Mouse (Mus musculus) layer of hippocampus, adult 11-12 months (tissue): Measurements from ENCODE around the gene Kcna2.

ENCODE experiments used
- DNase-seq: peaks from one replicate; pipeline ENCODE4 v3.0.0; 2022; ENCODE audit warnings: low spot score

The Kcna2 gene

DNA sequence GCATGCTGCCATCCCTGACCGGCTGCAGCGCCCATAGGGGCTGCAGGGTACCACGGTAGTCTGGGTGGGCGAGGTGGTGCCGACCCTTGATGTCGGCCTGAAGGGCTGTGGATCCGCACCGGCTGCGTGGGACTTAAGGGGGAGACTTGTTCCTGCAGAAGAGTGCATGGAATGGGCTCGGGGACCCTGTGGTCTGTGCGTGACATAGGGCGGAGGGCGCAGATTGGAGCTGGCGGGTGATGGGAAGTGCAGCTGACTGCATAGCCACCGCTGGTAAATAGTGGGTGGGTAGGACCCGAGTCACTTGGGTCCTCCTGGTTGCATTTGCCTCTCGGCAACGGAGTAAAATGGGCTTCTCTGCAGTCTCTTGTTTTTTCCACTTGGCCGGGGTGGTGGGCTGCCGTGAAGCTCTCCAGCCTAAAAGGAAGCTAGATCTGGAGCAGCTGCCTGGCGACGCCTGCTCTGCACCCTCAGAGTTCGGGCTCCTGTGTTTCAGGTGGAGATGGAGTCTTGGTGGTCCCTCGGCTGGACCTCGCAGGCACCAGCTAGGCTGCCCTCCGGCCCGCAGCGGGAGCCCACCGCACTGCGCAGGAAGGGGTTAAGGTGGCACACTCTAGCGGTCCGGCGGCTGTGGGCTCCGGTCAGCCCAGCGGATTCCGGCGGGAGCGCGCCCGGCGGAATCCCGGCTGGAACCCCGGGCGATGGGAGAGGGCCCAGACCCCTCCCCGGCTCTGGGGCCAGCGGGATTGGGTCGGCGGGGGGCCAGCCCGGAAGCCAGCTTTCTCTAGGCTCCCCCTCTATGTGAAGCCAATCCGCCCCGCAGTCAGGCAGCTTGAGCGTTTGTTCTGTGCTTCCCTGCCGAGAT, 1.1 kb downstream of the Kcna2 start:
- DNase-seq = peak; percentile 70

DNA sequence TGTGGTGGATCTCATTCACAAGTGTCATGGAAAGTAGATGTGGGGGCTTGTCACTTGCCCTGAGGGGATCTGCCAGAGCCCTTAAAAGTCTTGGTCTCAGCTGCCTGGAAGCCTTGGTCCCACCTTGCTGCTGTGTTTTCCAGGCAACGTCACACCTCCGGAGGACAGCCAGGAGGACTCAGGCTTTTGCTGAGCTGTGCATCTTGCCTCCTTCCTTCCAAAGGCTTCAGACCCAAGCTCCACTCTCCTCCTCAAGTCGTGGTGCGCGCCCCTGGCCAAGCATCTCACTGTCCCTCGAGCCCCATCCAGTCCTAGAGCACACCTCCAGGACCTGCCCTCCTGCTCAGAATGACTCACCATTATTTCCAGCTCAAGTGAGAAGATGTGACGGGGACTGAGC, 2.1 kb downstream of the Kcna2 start:
- DNase-seq = no peak

DNA sequence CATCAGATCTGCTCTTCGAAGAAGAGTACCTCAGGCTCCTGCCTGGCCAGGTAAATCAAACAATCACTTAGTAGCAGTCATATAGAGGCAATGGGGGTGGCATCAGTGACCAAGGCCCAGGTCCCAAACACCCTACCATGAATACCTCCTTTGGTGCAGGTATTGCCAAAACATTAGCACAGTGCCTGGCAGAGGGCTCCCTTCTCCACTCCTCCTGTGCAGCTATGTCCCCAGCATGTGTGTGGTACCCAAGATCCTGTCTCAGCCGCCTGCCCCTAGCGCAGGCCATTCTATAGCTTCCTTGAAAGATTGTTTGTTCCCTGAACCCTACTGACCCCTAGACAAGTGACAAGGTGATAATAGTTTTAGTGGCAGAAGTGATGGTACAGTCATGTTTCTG, 2.5 kb downstream of the Kcna2 start:
- DNase-seq = no peak

DNA sequence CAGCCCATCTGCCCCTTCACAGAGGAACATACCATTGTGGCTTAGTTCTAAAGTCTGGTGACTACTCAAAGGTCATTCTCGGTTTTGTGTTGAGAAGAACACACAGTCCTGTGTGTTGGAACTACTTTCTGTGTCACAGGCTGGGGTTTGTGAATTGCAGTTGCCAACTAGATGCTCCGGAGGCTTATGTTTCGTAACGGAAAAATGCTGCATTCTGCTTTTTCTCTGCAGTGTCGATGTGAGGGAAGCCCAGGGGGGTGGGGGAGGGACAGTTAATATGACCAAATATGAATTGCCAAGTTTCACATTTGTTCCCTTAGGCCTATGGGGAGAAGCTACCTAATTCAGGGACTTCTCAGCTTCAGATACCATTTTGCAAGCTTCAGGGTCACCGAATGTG, 5.0 kb downstream of the Kcna2 start:
- DNase-seq = no peak

DNA sequence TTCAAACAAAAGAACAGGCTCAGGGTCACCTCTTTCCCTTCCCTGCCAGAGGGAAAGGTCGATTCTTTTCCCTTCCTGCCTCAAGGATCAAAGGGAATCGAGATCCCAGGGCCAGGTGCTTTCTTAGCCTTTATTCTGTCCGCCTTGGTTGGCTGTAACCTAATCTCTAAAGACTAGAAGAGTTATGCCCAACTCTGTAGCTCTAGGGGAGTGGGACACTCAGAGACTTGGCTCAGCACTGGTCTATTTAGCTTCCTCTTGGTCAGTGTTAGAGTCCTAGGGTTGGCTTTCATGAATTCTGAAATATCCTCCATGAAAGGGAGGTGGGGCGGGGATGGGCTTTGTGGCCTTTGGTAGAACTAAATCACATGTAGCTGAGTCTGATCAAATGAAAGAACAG, 11.6 kb downstream of the Kcna2 start:
- DNase-seq = no peak

DNA sequence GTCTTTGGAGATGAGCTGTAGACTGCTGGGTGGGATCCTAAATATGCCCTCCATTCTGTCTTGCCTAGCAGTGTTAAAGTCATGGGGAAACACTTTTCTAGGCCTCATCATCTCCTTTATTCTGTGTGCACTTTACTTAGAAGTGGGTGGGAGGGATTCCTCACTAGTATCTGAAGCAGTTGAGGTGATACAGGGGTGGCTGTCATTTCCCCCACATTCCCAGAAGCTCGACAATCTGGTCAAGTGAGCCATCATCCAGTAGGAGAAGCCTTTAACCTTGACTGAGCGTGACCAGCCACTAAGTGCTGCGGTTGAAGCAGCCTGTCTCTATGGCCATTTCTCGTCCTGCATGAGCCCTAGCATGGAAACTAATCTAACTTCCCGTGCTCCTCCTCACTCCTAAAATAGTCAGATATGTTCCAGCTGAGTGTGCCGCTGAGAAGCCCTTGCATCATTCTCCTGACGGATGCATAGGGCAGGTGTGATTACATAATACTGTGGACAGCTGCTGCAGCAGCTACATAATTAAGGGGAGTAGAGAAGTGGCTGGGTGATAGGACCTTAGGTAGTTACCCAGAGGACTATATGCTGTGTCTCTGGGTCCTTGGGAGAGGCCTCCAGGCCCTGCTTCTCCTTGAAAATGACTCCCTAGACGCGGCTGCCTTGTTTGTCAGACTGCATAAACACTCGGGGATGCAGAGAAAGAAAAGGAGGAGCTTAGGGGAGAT, 12.2 kb downstream of the Kcna2 start:
- DNase-seq = no peak

DNA sequence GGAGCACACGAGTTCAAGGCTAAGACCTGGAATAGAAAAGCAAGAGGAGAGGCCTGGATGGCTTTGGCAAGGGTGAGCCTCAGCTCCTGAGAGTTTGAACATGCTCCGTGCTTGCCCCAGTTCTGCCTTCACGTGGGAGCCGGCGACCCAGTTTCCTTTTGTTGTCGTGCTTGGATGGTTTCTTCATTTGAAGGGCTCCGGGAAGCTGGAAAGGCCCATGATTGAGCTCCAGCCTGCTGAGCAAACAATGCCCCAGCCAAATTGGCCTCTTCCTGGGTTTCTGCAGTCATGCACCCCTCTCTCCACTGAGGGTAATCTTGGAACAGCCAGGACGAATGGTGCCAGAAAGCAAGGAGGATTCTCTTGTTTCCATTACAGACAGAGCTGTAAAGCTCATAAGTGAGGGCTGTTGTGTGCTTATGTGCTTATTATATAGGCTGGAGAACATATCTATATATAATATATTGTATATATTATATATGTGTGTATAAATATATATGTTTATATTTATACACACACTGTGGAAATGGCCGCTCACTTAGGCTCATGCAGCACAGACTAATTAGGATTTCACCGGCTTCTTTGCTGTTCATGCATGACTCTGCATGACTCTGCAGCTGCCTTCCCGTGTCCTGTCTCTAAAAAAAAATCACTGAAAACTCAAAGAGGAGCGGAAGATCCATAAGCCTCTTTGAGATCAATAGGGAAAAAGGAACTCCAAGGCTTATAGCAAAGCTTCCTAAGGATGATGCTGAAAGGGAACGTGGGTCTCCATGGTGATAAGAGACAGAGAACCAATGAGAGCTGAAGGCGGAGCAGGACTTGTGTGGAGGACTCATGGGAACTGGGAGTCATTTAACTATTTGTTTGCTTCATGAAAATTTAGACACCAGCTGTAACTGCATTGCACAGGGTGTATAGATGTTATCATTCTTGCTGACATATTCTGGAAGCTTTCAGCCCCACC, 13.1 kb downstream of the Kcna2 start:
- DNase-seq = peak; percentile 65

DNA sequence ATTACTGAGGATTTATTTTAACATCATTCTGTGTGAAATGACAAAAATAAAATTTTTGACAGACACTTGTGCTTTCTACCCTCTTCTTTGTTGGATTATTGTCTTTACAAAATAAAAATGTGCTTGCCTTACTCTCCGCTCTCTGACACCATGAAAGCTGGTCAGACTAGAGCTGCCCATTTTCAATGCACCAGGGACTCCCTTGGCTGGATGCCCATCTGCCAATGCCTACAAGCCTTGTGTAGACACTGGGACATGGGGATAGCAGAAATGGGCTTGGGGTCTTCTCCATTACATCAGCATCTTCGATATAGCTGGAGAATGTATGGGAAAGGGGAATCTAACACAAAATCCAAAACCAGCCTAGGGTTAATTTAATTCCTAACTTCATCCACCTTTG, 14.0 kb downstream of the Kcna2 start:
- no peak for DNase-seq

DNA sequence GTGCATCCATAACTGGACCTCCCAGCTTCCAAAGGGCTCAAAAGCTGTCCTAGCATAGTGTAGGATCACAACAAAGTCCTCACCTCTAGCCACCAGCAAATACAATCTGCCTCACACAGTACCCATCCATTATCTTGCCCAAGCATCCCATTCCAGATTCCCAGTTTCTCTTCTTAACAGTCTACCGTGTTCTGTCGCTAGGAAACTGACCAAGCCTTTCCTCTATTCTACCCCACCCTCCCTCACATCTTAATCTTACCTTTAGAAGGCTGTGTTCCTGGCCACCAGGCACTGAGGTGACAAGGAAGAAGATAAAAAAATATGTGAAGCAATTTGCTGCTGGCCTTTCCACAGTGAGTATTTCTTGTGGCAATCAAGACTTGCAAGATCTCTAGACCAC, 14.8 kb downstream of the Kcna2 start:
- no peak for DNase-seq

DNA sequence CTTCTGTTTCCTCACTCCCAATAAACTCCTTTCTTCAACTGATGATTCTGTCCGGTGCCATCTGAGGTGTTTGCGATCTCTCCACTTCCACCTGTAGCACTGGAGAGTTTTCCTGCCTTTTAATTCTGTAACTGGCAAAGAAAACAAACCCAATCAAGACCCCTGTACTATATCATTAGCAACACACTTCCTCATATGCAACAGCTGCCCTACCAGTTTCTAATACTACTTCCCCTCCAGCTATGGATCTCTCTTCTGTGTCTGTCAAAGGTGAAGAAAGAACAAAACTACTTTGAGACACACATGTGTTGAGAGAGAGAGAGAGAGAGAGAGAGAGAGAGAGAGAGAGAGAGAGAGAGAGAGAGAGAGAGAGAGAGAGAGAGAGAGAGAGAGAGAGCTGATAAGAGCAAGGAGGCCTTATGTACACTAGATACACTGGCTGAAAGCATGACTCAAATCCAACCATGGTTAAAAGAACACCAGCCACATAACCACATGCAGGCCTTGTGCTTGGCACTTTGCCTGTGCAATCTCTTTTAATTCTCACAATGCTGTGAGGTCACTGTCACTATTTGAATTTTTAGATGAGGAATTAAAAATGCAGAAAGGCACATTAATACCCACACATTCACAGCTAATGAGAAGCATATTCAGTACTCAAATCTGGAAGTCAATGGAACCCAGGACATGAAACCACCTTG, 19.1 kb downstream of the Kcna2 start:
- no peak for DNase-seq

DNA sequence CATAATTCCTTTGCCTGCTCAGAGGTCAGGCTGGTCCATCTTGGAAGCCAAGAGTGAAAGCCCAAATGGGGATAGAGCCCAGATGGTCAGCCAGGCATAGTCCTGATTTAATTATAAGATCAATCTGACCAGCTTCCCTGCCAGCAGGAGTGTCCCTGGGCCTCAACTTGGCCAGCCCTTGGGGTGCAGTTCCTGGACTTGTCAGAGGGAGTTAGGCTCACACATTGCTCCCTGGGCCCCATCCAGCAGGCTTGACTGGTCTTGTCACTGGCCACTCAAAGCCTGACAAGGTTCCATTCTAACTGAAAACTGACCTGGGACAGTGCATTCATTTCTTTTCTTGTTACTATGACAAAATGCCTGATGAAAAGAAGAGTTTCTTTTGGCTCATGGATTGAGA, 21.4 kb downstream of the Kcna2 start:
- DNase-seq = no peak

DNA sequence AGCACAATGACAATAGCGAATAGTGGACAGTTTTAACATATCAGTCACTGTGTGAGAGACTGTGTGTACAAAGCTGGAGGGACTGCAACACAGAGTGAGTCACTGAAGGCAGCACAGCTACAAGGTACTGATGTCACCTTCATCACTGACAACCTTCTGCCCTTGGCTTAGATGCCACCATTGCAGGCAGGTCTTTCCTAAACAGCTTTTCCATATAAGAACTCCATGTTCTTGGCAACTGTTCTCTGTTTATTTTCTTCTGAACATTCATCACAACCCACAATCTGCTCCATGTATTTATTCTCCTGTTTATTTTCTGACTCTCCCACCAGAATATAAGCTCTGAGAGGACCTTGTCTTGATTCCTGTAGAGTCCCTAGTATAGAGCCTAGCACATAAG, 26.7 kb downstream of the Kcna2 start:
- no peak for DNase-seq

DNA sequence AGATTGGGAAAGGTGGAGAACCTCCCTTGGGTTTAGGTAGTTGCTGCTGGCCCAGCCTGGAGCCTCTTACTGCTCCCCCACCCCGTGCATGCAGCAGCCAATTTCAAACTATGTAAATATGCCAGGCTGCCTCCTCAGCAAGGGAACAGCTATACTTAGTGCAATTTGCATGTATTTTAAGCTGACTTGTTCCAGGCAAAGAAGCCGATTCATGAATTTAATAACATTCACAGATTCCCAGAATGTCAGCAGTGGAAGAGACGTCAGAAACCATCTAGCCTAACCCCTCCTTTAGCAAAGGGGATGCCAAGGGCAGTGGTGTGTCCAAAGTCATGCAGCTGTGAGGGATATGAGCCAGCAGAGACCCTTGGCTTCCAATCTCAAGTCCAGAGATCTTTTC, 27.5 kb downstream of the Kcna2 start:
- peak; percentile 55 for DNase-seq

DNA sequence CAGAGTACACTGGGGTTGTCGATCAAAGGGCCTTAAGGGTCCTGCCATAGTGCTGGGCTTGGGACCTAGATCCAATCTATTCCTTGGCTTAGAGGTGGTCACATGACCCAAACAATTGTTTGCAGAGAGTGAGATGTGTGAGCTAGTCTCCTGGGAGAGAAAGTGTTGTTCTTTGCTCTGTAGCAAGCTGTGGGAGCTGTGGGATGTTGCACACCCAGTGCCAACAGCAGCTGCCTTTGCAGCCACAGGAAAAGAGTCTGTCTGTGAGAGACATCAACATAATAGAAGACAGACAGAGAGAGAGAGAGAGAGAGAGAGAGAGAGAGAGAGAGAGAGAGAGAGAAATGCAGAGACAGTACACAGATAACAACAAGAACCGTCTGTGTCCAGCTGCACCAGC, 28.3 kb downstream of the Kcna2 start:
- no peak for DNase-seq

DNA sequence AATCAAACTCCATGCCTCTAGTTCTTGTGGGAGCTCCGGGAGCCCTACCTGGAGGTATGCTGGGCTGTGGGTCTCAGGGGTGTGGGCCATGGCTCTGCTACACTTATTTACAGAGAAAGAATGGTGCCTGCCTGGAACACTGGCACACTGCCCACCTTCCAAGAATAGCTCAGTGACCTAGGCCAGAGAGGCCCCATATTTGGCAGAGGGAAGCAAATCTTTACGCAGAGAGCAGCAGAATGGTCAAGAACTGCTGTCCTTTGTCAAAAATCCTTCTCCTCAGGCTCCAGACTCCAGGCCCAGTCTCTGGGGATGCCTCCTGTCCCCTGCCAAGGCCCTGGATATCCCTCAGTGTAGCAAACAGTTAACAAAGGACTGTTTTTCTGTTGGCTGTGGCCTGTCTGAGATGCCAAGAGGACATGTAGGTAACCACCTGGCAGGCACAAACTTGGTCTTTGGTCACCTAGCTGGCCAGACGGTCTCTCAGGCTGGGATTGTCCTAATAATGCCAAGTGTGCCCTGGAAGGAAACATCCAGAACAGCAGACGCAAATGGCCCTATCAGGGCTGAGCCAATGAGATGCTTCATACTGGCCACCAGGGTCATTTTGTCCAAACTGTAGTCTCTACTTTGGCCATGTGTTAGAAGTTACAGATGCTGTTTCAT, 29.8 kb downstream of the Kcna2 start:
- DNase-seq = no peak

DNA sequence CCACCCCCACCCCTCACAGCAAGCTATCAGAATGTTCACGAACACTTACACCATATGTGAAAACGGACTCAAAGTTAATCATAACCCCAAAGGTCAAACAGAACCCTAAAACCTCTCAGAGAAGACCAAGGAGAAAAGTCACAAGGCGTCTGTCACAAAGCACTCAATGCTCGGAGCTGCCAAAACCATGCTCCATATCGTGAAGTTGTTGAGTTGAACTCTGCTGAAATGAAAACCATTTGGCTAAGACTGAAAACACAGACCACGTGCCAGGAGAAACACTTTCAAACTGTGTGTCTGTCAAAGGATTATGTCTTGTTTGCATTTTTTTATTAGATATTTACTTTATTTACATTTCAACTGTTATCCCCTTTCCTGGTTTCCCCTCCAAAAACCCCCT, 30.9 kb downstream of the Kcna2 start:
- no peak for DNase-seq

DNA sequence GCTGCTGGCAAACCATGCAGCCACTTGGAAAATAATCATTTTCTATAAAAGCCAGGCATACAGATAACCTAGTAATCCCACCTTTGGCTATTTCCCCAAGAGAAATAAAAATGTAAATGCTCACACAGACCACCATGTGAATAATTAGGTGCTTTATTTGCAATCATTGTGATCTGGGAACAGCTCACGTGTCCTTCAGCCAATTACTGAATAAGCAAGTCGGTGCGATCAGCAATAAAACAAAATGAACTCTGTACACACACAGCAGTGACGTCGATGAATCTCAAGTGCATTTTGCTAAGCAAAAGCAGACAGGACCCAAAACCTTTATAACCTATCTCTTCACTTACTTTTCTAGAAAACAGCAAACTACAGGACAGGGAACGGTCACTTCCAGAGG, 31.7 kb downstream of the Kcna2 start:
- no peak for DNase-seq

DNA sequence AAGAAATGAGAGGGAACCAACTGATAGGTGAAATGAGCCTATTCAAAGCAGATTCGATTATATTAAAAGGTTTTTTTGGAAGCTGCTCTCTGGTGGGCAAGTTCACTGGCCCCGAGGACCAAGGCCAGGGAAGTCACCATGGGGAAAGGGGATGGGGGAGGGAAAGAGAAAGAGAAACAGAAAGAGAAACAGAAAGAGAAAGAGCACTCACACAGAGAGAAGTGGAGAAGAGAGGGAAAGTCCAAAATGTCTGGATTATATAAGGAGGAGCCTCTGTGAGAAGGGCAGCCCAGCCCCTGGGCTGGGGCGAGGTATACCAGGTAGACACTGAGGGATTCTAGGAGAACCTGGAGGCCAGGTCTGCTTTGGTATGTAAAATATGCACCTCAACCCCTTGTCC, 33.5 kb downstream of the Kcna2 start:
- DNase-seq = no peak

DNA sequence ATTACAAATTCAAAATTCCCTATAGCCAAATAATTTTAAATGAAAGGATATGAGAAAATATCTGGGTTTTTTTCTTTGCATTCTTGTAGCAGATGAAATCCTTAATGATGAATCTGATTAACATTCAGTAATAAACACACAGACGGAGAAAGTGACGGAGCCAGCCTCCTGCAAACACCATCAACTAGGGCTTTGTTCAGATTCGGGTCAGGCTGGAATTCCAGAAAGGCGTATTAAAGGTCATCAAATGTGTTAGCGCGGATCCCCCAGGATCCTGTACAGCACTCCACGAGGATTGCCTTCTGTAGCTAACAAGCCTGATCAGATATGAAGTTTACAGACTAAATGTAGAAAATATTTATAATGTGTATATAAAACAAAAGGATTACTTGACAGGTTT, 46.2 kb downstream of the Kcna2 start:
- no peak for DNase-seq

DNA sequence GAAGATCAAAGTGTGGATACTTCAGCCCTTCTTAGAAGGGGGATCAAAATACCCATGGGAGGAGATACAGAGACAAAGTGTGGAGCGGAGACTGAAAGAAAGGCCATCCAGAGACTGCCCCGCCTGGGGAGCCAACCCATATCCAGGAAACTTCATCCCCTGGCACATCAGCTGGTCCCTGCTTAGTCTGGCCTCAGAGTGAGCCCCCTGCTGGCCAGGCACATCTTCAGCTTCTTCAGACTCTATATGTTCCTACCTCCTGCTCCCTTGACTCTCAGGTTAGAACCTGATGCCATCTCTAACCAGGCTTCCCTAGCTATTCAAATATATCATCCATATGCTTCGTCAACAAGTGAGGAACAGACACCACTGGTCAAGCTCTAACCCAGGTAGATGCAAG, 48.1 kb downstream of the Kcna2 start:
- DNase-seq = peak; percentile 37

DNA sequence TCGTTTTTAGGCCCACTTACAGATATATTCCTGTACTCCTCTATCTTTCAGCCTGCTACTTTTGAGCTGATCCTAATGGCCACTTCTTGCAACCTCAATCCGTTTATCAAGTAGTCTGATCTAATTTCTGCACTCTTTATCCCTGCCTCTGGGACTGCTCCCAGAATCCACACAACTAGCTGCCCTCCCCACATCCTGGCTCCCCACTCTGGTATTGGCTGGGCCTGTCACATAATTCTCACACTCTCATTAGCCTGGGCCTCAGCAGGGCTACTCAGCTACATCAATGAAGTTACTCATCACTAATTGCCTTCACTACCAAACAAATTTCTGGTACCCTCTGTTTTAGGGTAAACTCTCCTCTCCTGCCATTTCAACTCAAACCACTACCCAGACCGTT, 49.5 kb downstream of the Kcna2 start:
- no peak for DNase-seq
